ENCODE assay signal across 23 mouse cellular contexts in the genomic region with DNA sequence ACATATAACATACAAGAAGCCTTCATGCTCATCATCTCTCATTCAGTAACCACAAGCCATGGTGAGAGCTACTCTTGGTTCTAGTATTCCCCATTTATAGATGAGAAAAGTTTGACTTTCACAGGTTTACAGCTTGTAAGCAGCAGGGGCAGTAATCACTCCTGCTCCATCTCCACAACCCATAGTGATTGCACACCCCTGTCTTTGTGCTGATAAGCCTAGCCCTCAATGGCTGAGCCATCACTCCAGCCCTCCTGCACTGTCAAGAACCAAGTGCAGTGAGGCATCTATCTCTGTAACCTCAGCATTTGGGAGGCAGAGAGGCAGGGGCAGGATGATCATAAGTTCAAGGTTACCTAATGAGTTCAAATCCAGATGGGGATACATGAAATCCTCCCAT. TPM values are rescaled to one million over a fixed set of nuclear protein-coding genes. Genes with fewer than 3 reads are reported as not detected.
DNase-seq lines count a peak whose midpoint lies in the region; ATAC-seq and TF ChIP-seq lines count a peak whose summit lies in the region.
"Had no signal": no experiment of that assay in that cellular context is flagged by ENCODE, and none has a peak within 500 bp of the region (broad histone marks: within the 10 kb centered on the region; RNA-seq: fewer than 3 reads in every experiment).

No protein-coding gene starts in this region.

- no peaks in the 10 kb centered on the region for H3K27me3 ChIP-seq in megakaryocyte, embryonic 14.5 days (replicated peaks)
- no peaks in the 10 kb centered on the region for H3K27me3 ChIP-seq in liver, embryonic 14.5 days (ENCODE audit: control insufficient read depth, insufficient read depth, low read length)
- H3K27me3 ChIP-seq in kidney, embryonic 16.5 days (ENCODE audit: insufficient read depth, low read length) = no peaks in the 10 kb centered on the region
- H3K27me3 ChIP-seq: embryonic facial prominence, embryonic 15.5 days; forebrain, embryonic 15.5 days; heart, embryonic 13.5 days; hindbrain, embryonic 12.5 days; Patski had no signal

- H3K4me1 ChIP-seq in megakaryocyte, embryonic 14.5 days = peaks cover 98% of the 10 kb centered on the region
- peaks cover 8 to 15% of the 10 kb centered on the region in 2 experiments for H3K4me1 ChIP-seq in liver, embryonic 14.5 days (replicated peaks; ENCODE audit: control insufficient read depth in 2 of 2, insufficient read depth in 2 of 2, low read length in 1 of 2)
- H3K4me1 ChIP-seq in kidney, embryonic 16.5 days (ENCODE audit: insufficient read depth, low read length) = peaks cover 9% of the 10 kb centered on the region
- H3K4me1 ChIP-seq: hindbrain, embryonic 12.5 days had no signal

- no peak for TF ChIP-seq CTCF in liver, embryonic 14.5 days (IDR thresholded peaks at IDR 0.05; ENCODE audit: low read depth)

- no peak for ATAC-seq in megakaryocyte, adult 5-6 weeks (ENCODE audit: poor library complexity, severe bottlenecking)
- ATAC-seq in erythroid progenitor cell, adult 5-6 weeks (replicated peaks; ENCODE audit: low FRiP score, poor library complexity, severe bottlenecking) = 0 out of 2 replicates have a peak, but pooled peaks have one; percentile 43
- ATAC-seq in liver, embryonic 14.5 days (ENCODE audit: insufficient read depth) = peak; percentile 72
- ATAC-seq in kidney, embryonic 16.5 days (ENCODE audit: low FRiP score, low TSS enrichment) = no peak
- ATAC-seq: activated CD4-positive, CD25-positive, alpha-beta regulatory T cell, adult 4 months; forebrain, embryonic 15.5 days; Patski had no signal

- H3K27ac ChIP-seq in liver, embryonic 14.5 days = no peak overlapping the region
- no peak overlapping the region for H3K27ac ChIP-seq in kidney, embryonic 16.5 days (ENCODE audit: low read length)
- H3K27ac ChIP-seq: embryonic facial prominence, embryonic 15.5 days; forebrain, embryonic 15.5 days; heart, embryonic 13.5 days; hindbrain, embryonic 12.5 days had no signal

- peak; percentile 22; the same call in 1 of the 2 replicates for TF ChIP-seq EP300 in liver, embryonic 14.5 days (IDR thresholded peaks at IDR 0.05; ENCODE audit: low read depth)

- peak in 2 of 3 experiments; percentile 19 to 20 for DNase-seq in liver, embryonic 14.5 days (ENCODE audit: low read depth in 3 of 3, low spot score in 3 of 3)
- no peak for DNase-seq in right cerebral cortex, postnatal 36 days (ENCODE audit: low spot score in 2 of 2)
- no peak for DNase-seq in cerebellum, adult 8-10 months
- DNase-seq: adrenal gland, postnatal 14 days; cerebellum, adult 2 months; cerebellum, postnatal 14 days; embryo, embryonic 11 days; gastrocnemius, postnatal 36 days; heart, adult 11 months; heart, postnatal 36 days had no signal

- H3K9me3 ChIP-seq in megakaryocyte, embryonic 14.5 days = no peaks in the 10 kb centered on the region
- H3K9me3 ChIP-seq in liver, embryonic 14.5 days (ENCODE audit: control insufficient read depth, low read length) = no peaks in the 10 kb centered on the region
- H3K9me3 ChIP-seq in kidney, embryonic 16.5 days (ENCODE audit: low read length) = no peaks in the 10 kb centered on the region
- H3K9me3 ChIP-seq: embryonic facial prominence, embryonic 15.5 days; forebrain, embryonic 15.5 days; heart, embryonic 13.5 days; hindbrain, embryonic 12.5 days had no signal

- H3K4me2 ChIP-seq in liver, embryonic 14.5 days (ENCODE audit: low read depth) = no peak overlapping the region
- H3K4me2 ChIP-seq in kidney, embryonic 16.5 days (replicated peaks; ENCODE audit: low read depth, low read length) = no peak overlapping the region
- H3K4me2 ChIP-seq: embryonic facial prominence, embryonic 15.5 days; forebrain, embryonic 15.5 days; heart, embryonic 13.5 days; hindbrain, embryonic 12.5 days had no signal

- H3K36me3 ChIP-seq in megakaryocyte, embryonic 14.5 days (replicated peaks; ENCODE audit: low read length) = peaks cover 95% of the 10 kb centered on the region
- H3K36me3 ChIP-seq in liver, embryonic 14.5 days (replicated peaks; ENCODE audit: control insufficient read depth, insufficient read depth, low read depth) = no peaks in the 10 kb centered on the region
- H3K36me3 ChIP-seq in kidney, embryonic 16.5 days (ENCODE audit: insufficient read depth, low read length) = no peaks in the 10 kb centered on the region
- H3K36me3 ChIP-seq: embryonic facial prominence, embryonic 15.5 days; forebrain, embryonic 15.5 days; heart, embryonic 13.5 days; hindbrain, embryonic 12.5 days had no signal

- H3K4me3 ChIP-seq in megakaryocyte, embryonic 14.5 days (replicated peaks) = peak overlapping the region; percentile 64
- H3K4me3 ChIP-seq in liver, embryonic 14.5 days (ENCODE audit: insufficient read depth in 1 of 2, low read depth in 2 of 2, low read length in 2 of 2) = no peak overlapping the region
- H3K4me3 ChIP-seq in kidney, embryonic 16.5 days (ENCODE audit: low read length) = no peak overlapping the region
- H3K4me3 ChIP-seq: embryonic facial prominence, embryonic 15.5 days; erythroblast, embryonic 14.5 days; forebrain, embryonic 15.5 days; heart, embryonic 13.5 days; hindbrain, embryonic 12.5 days had no signal

- no peak overlapping the region for H3K9ac ChIP-seq in liver, embryonic 14.5 days (replicated peaks)
- H3K9ac ChIP-seq in kidney, embryonic 16.5 days (replicated peaks; ENCODE audit: low read length) = no peak overlapping the region
- H3K9ac ChIP-seq: embryonic facial prominence, embryonic 15.5 days; forebrain, embryonic 15.5 days; heart, embryonic 13.5 days; hindbrain, embryonic 12.5 days had no signal

RNA-seq across cellular contexts. Expression of a gene that starts 47.8 kb away (rescaled TPM):
- not detected in 2 replicates for polyA plus RNA-seq in megakaryocyte, embryonic 14.5 days (2012; ENCODE audit: insufficient read depth, low replicate concordance)
- not detected in 2 replicates for total RNA-seq in megakaryocyte, adult 5-6 weeks (2015)
- not detected in 2 replicates for total RNA-seq in megakaryocyte, adult 5-6 weeks (2017)
- not detected in 2 replicates for total RNA-seq in erythroid progenitor cell, adult 5-6 weeks (2015; ENCODE audit: low replicate concordance)
- total RNA-seq in erythroid progenitor cell, adult 5-6 weeks (2017; ENCODE audit: low replicate concordance) = not detected in 2 replicates
- polyA plus RNA-seq in liver, embryonic 14.5 days (2012; rRNA removed) = 232 and 286 TPM in 2 replicates
- 287 and 289 TPM in 2 replicates for polyA plus RNA-seq in liver, embryonic 14.5 days (2014; fragmentation: Nextera tagmentation; extraction: Ambion mirVana)
- 1.9 and 2.4 TPM in 2 replicates for polyA plus RNA-seq in kidney, embryonic 16.5 days (2015; fragmentation: Nextera tagmentation; extraction: Ambion mirVana)
- total RNA-seq: common myeloid progenitor, adult 5-6 weeks; heart, postnatal 36 days had no signal
- polyA plus RNA-seq: activated CD4-positive, CD25-positive, alpha-beta regulatory T cell, adult 4 months; embryonic facial prominence, embryonic 15.5 days; erythroblast, embryonic 14.5 days; forebrain, embryonic 11.5 days; forebrain, embryonic 15.5 days had no signal

RNA-seq across cellular contexts. Expression of a gene that starts 48.4 kb away (rescaled TPM):
- 35.7 and 36.2 TPM in 2 replicates for polyA plus RNA-seq in megakaryocyte, embryonic 14.5 days (2012; ENCODE audit: insufficient read depth, low replicate concordance)
- 6.4 and 6.9 TPM in 2 replicates for total RNA-seq in megakaryocyte, adult 5-6 weeks (2015)
- total RNA-seq in megakaryocyte, adult 5-6 weeks (2017) = 1.6 and 4.3 TPM in 2 replicates
- 2.9 and 14.3 TPM in 2 replicates for total RNA-seq in erythroid progenitor cell, adult 5-6 weeks (2015; ENCODE audit: low replicate concordance)
- 0.30 and 0.77 TPM in 2 replicates for total RNA-seq in erythroid progenitor cell, adult 5-6 weeks (2017; ENCODE audit: low replicate concordance)
- polyA plus RNA-seq in liver, embryonic 14.5 days (2012; rRNA removed) = 2.0 and 2.5 TPM in 2 replicates
- polyA plus RNA-seq in liver, embryonic 14.5 days (2014; fragmentation: Nextera tagmentation; extraction: Ambion mirVana) = 3.8 and 4.5 TPM in 2 replicates
- 7.0 and 9.7 TPM in 2 replicates for polyA plus RNA-seq in kidney, embryonic 16.5 days (2015; fragmentation: Nextera tagmentation; extraction: Ambion mirVana)

Comparison
In these comparisons a context has a peak if more than half of its experiments do, and no peak if none do; other contexts are left out.
1. ATAC-seq: peak in erythroid progenitor cell, adult 5-6 weeks (single experiment) and liver, embryonic 14.5 days (single experiment); none in megakaryocyte, adult 5-6 weeks (single experiment) and kidney, embryonic 16.5 days (single experiment).
2. DNase-seq: peak in liver, embryonic 14.5 days (2 of 3); none in right cerebral cortex, postnatal 36 days (0 of 2) and cerebellum, adult 8-10 months (single experiment).
3. RNA of a gene that starts 47.8 kb away (polyA plus RNA-seq): 232 to 289 TPM in liver, embryonic 14.5 days; 1.9 to 2.4 TPM in kidney, embryonic 16.5 days and not detected in megakaryocyte, embryonic 14.5 days; every median in the first group is over 10 times any median in the second.